Mouse (Mus musculus) cortical plate, adult 2 months (tissue): ENCODE measurements around the gene Tpx2. TPM values are rescaled to one million over a fixed set of nuclear protein-coding genes. Genes with fewer than 3 reads are reported as not detected.

Experiments
- H3K27ac ChIP-seq: fragments of 200-500 bp; 2 replicates; pipeline ENCODE4 v1.5.1; 2012; ENCODE audit warnings: low read length, control low read depth, inconsistent platforms; ENCODE audit not compliant: insufficient read depth
- H3K4me1 ChIP-seq: fragments of 200-500 bp; 2 replicates; pipeline ENCODE4 v1.6.1; 2011; ENCODE audit warnings: low read length; ENCODE audit not compliant: control insufficient read depth, insufficient read depth
- H3K4me3 ChIP-seq: fragments of 200-500 bp; 2 replicates; pipeline ENCODE4 v1.5.1; 2011; ENCODE audit warnings: mild to moderate bottlenecking, low read length, control low read depth; ENCODE audit not compliant: insufficient read depth
- CTCF ChIP-seq: fragments of 200-500 bp; IDR thresholded peaks from 2 replicates; pipeline ENCODE4 v1.5.1; 2011; ENCODE audit warnings: mild to moderate bottlenecking, control low read depth, low read length; ENCODE audit not compliant: insufficient read depth; ENCODE audit errors: extremely low read depth
- POLR2A ChIP-seq: fragments of 200-500 bp; IDR thresholded peaks from 2 replicates; pipeline ENCODE4 v1.6.1; 2011; ENCODE audit warnings: mild to moderate bottlenecking, low read length, control low read depth; ENCODE audit not compliant: insufficient read depth; ENCODE audit errors: extremely low read depth
- polyA plus RNA-seq: library from polyadenylated mRNA; depleted of rRNA; stranded (reverse); fragments of >200 nt; gene quantifications from 2 replicates; pipeline ENCODE4 v1.2.3, GENCODE M21; 2012; rRNA removed

Gene Tpx2
- polyA plus RNA-seq, 1 experiment, result 1.8 TPM

DNA sequence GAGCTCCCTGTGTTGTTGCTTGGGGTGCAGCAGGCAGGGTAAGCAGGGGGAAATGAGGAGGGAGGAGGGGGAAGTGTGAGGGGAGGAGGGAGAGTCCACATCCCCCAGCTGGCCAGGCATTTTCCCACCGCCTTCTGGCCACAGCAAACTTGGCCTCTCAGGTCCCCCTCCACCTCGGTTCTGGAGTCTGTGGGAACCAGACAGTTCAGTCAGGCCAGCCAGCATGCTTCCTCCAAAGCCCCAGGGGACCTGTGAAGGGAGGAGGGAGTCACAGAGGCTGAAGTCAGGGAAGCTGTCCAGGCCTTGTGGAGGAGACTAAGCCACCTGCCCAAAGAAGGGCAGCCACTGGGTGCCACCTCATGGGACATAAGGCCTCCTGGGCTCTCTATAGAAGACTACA, 82.5 kb downstream of the Tpx2 start:
- H3K4me1 ChIP-seq, result no peaks in the 10 kb centered on the region
- H3K27ac ChIP-seq, result no peak overlapping the region
- H3K4me3 ChIP-seq, result no peak overlapping the region
- no peak for TF ChIP-seq POLR2A
- TF ChIP-seq CTCF, result no peak

DNA sequence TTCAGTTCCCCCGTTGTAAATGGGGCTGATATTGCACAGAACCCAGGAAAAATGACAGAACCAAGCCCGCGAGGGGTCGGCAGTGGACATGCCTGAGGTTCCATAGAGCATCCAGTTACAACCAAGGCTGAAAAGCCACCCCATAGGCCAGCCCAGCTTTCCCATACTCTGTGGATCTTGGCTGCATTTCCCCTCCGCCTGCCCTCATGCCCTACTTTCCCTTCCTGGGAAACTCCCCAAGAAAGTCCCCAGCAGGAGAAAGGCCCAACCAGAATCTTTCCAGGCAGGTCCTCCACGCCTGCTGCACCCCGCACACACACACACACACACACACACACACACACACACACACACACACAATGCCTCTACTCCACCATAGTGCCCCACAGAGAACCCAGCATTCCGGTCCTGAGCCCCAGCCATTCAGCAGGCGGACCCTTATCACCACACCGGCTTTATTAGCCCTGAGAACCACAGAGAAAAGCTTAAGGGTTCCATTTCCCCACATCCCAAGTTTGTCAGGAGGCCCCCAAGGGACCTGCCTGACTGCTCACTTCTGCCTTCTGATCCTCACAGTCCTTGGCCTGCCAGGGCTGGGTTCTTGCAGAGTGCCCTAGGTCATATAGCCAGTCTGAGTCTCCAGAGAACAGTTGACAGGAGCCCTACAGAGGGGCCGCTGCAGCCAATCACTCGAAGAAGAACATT, 83.8 kb downstream of the Tpx2 start:
- TF ChIP-seq CTCF (no peak), POLR2A (no peak)
- no peak overlapping the region for H3K4me3 ChIP-seq
- no peak overlapping the region for H3K27ac ChIP-seq
- H3K4me1 ChIP-seq, result no peaks in the 10 kb centered on the region

DNA sequence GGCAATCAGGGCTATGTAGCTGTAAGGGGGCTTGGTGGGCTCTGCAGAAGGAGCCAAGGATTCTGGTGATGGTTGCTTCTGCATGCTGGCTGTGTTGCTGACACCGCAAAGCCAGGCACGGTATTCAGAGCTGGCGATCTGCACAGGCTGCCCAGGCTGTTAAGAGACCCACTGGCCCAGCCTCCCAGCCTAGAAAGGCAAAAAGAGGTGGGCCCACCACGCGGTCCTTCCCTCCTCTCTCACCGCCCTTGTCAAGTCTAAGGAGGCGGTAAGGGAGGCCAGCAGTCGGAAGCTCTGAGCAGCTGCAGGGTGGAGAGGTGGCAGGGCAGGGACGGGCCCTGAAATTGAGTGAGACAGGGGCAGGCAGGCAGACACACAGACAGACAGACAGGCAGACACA, 85.3 kb downstream of the Tpx2 start, which contains the start of gene Foxs1:
Gene Foxs1 (minus strand): TSS at position 161 of the 400 bp plus-strand sequence.
- no peak within 1 kb of the TSS for H3K4me3 ChIP-seq
- no peaks in the 10 kb centered on the region for H3K4me1 ChIP-seq
- TF ChIP-seq CTCF (no peak), POLR2A (no peak)
- no peak within 1 kb of the TSS for H3K27ac ChIP-seq

GRCm38 (mm10) chr2:152933614-152934013, 85.8 kb downstream of the Tpx2 start:
- Histone ChIP-seq H3K4me1 (no peaks in the 10 kb centered on the region), H3K27ac (no peak overlapping the region), H3K4me3 (no peak overlapping the region)
- no peak for TF ChIP-seq POLR2A
- peak; percentile 61 for TF ChIP-seq CTCF

- no peaks in the 10 kb centered on the region for H3K4me1 ChIP-seq
Observed at GRCm38 (mm10) chr2:152939846-152940245, 92.1 kb downstream of the Tpx2 start.

GRCm38 (mm10) chr2:152941106-152941505, 93.3 kb downstream of the Tpx2 start:
- H3K4me1 ChIP-seq, result no peaks in the 10 kb centered on the region
- TF ChIP-seq CTCF, result no peak
- no peak for TF ChIP-seq POLR2A
- H3K27ac ChIP-seq, result no peak overlapping the region
- H3K4me3 ChIP-seq, result no peak overlapping the region

More at GRCm38 (mm10) chr2:152939846-152940245, 92.1 kb downstream of the Tpx2 start:
- TF ChIP-seq POLR2A (no peak), CTCF (peak; percentile 73)
- Histone ChIP-seq H3K4me3 (no peak overlapping the region), H3K27ac (no peak overlapping the region)

GRCm38 (mm10) chr2:152941776-152942175, 94.0 kb downstream of the Tpx2 start:
- no peak overlapping the region for H3K27ac ChIP-seq
- H3K4me3 ChIP-seq, result no peak overlapping the region
- TF ChIP-seq CTCF (no peak), POLR2A (no peak)
- H3K4me1 ChIP-seq, result no peaks in the 10 kb centered on the region

GRCm38 (mm10) chr2:152942898-152943515, 95.2 kb downstream of the Tpx2 start:
- Histone ChIP-seq H3K4me3 (peak overlapping the region; percentile 24; the same call in 1 of the 2 replicates), H3K27ac (no peak overlapping the region), H3K4me1 (no peaks in the 10 kb centered on the region)
- no peak for TF ChIP-seq CTCF
- no peak for TF ChIP-seq POLR2A

DNA sequence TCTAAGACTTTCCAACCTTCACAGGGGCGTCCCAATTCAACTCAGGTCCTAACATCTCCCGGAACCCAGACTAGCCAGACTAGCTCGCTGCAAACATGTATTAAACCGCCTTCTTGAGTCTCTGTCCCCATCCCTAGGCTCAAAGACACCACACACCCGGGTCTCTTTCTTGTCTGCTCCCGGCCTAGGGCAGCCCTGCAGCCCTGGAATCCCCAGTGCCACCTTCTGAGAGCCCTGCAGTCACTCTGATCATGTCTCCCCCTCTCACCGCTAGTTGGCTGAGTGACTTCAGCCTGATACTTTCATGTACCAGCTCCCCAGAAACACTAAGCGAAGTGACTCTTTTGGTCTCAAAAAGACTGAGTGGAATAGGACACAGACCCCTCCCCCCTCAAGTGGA, 95.8 kb downstream of the Tpx2 start:
- no peak for TF ChIP-seq CTCF
- TF ChIP-seq POLR2A, result no peak
- H3K4me1 ChIP-seq, result no peaks in the 10 kb centered on the region
- H3K4me3 ChIP-seq, result peak overlapping the region; percentile 24; the same call in 1 of the 2 replicates

GRCm38 (mm10) chr2:152944013-152944412, 96.2 kb downstream of the Tpx2 start:
- no peaks in the 10 kb centered on the region for H3K4me1 ChIP-seq
- no peak for TF ChIP-seq POLR2A
- no peak for TF ChIP-seq CTCF
- no peak overlapping the region for H3K4me3 ChIP-seq
- no peak overlapping the region for H3K27ac ChIP-seq

More for the DNA sequence above, 95.8 kb downstream of the Tpx2 start:
- no peak overlapping the region for H3K27ac ChIP-seq

Other genes with a start within 250 kb of the Tpx2 start
- gene Defb45, start 248.6 kb upstream of the Tpx2 start, polyA plus RNA-seq, result not detected in 2 replicates
- gene Defb36, start 243.6 kb upstream of the Tpx2 start, polyA plus RNA-seq, result not detected in 2 replicates
- gene Defb25, start 224.9 kb upstream of the Tpx2 start, polyA plus RNA-seq, result not detected in 2 replicates
- 0.78 and 0.90 TPM in 2 replicates for gene Rem1, start 221.0 kb upstream of the Tpx2 start, polyA plus RNA-seq
- gene H13, start 178.5 kb upstream of the Tpx2 start, polyA plus RNA-seq, result 65.9 and 68.4 TPM in 2 replicates
- 20.0 and 21.5 TPM in 2 replicates for gene Mcts2, start 160.9 kb upstream of the Tpx2 start, polyA plus RNA-seq
- 74.2 and 81.0 TPM in 2 replicates for gene Id1, start 111.7 kb upstream of the Tpx2 start, polyA plus RNA-seq
- gene Cox4i2, start 93.8 kb upstream of the Tpx2 start, polyA plus RNA-seq, result 6.3 and 6.9 TPM in 2 replicates
- gene Bcl2l1, start 16.2 kb upstream of the Tpx2 start, polyA plus RNA-seq, result 99.2 and 105 TPM in 2 replicates
- gene Mylk2, start 63.4 kb downstream of the Tpx2 start, polyA plus RNA-seq, result not detected in 2 replicates
- gene Foxs1, start 85.2 kb downstream of the Tpx2 start, polyA plus RNA-seq, result 1.0 and 1.4 TPM in 2 replicates
- gene Dusp15, start 103.7 kb downstream of the Tpx2 start, polyA plus RNA-seq, result 37.7 and 40.7 TPM in 2 replicates
- 1.7 and 2.0 TPM in 2 replicates for gene Ttll9, start 114.5 kb downstream of the Tpx2 start, polyA plus RNA-seq
- 84.0 and 88.8 TPM in 2 replicates for gene Pdrg1, start 167.5 kb downstream of the Tpx2 start, polyA plus RNA-seq
- 1.4 and 1.9 TPM in 2 replicates for gene Xkr7, start 183.9 kb downstream of the Tpx2 start, polyA plus RNA-seq
- 11.7 and 13.2 TPM in 2 replicates for gene Ccm2l, start 218.0 kb downstream of the Tpx2 start, polyA plus RNA-seq